Mouse (Mus musculus): ENCODE data around the gene Pih1d1.

DNA sequence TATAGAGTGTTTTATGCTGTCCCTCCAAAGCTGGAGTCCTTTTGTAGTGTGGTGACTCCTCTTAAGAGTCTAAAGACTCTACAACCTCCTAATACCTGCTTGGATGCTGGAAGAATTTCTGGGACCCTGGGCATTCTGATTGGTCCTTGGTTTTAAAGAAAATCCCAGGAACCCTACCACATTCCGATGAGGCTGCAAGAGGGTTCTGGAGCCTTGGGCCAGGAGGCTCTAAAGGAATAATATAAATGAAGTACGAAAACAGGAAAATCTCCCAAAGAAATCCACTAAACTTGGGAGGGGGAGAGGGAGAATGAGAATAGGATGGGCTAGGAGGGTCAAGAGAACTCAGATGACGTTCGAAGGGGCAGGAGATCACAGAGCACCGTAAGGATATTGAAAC lies 517 bp upstream of the Pih1d1 start:
- TF ChIP-seq EP300 (IDR thresholded peaks at IDR 0.05; ENCODE audit: low read length) (no peak), SIN3A (IDR thresholded peaks at IDR 0.05; ENCODE audit: low read length) (no peak), POLR2A (IDR thresholded peaks at IDR 0.05; ENCODE audit: low read depth, low read length) (no peak), NRF1 (IDR thresholded peaks at IDR 0.05; ENCODE audit: low read depth, low read length) (no peak), CTCF (conservative IDR thresholded peaks at IDR 0.05 in 1 of 2, IDR thresholded peaks at IDR 0.05 in 1 of 2; ENCODE audit: low read depth in 2 of 2, low read length in 2 of 2) (no peak), JUN (IDR thresholded peaks at IDR 0.05; ENCODE audit: insufficient read depth, low read depth, low read length) (no peak), MAX (IDR thresholded peaks at IDR 0.05; ENCODE audit: low read length) (no peak), GABPA (IDR thresholded peaks at IDR 0.05; ENCODE audit: insufficient replicate concordance, low read depth, low read length) (no peak), RCOR1 (conservative IDR thresholded peaks at IDR 0.05; ENCODE audit: low read depth, low read length) (no peak), CHD2 (IDR thresholded peaks at IDR 0.05; ENCODE audit: low read length) (no peak), IRF4 (IDR thresholded peaks at IDR 0.05; ENCODE audit: low read depth, low read length) (no peak)
